Mouse (Mus musculus) intestine, postnatal 0 days (tissue): ENCODE measurements around the gene AI413582. TPM values are rescaled to one million over a fixed set of nuclear protein-coding genes. Genes with fewer than 3 reads are reported as not detected.
A peak's percentile ranks its signal among the peaks of the same experiment; 100 is the strongest.

Experiments used
- ATAC-seq: fragments of 200-750 bp; cut with Nextera tagmentation; 2 replicates; pipeline ENCODE4 v1.8.0; 2017; ENCODE audit warnings: mild to moderate bottlenecking, moderate TSS enrichment, moderate library complexity
- H3K27ac ChIP-seq: fragments of 300-500 bp; sonication (generic); 2 replicates; pipeline ENCODE4 v1.5.1; 2014; ENCODE audit warnings: mild to moderate bottlenecking, low read depth, low read length, moderate library complexity
- H3K27me3 ChIP-seq: fragments of 300-500 bp; sonication (generic); replicated peaks from 2 replicates; pipeline ENCODE4 v1.6.1; 2014; ENCODE audit warnings: low read length, mixed read lengths; ENCODE audit not compliant: control insufficient read depth, insufficient read depth
- H3K36me3 ChIP-seq: fragments of 300-500 bp; sonication (generic); 2 replicates; pipeline ENCODE4 v1.6.1; 2014; ENCODE audit warnings: mild to moderate bottlenecking, moderate library complexity; ENCODE audit not compliant: control insufficient read depth, insufficient read depth
- H3K4me1 ChIP-seq: fragments of 300-500 bp; sonication (generic); replicated peaks from 2 replicates; pipeline ENCODE4 v1.6.1; 2014; ENCODE audit warnings: antibody characterized with exemption, low read length, mixed read lengths; ENCODE audit not compliant: control insufficient read depth, insufficient read depth
- H3K4me2 ChIP-seq: fragments of 300-500 bp; sonication (generic); replicated peaks from 2 replicates; pipeline ENCODE4 v1.6.1; 2014; ENCODE audit warnings: low read depth, mild to moderate bottlenecking, moderate library complexity
- H3K4me3 ChIP-seq: fragments of 300-500 bp; sonication (generic); 2 replicates; pipeline ENCODE4 v1.5.1; 2014; ENCODE audit warnings: low read depth, low read length
- H3K9ac ChIP-seq: fragments of 300-500 bp; sonication (generic); 2 replicates; pipeline ENCODE4 v1.6.1; 2014; ENCODE audit warnings: mild to moderate bottlenecking, low read depth, low read length
- H3K9me3 ChIP-seq: fragments of 300-500 bp; sonication (generic); 2 replicates; pipeline ENCODE4 v1.6.1; 2016; ENCODE audit warnings: mixed run types; ENCODE audit not compliant: control insufficient read depth
- CTCF ChIP-seq: sonication (generic); IDR thresholded peaks from 2 replicates; pipeline ENCODE4 v1.5.1; 2016; ENCODE audit warnings: low read depth, mild to moderate bottlenecking, control low read depth, antibody characterized with exemption, moderate library complexity
- WGBS: fragments of 180-500 bp; shearing (Covaris S2); extraction: QIAGEN DNeasy Blood & Tissue Kit; methylation state at CpG from one replicate; pipeline ENCODE4 v1.1.7; 2014; 5-methylcytosine and 5-hydroxymethylcytosine counted together
- polyA plus RNA-seq: library from polyadenylated mRNA; unstranded; fragments of >200 nt; fragmentation: Nextera tagmentation; extraction: Ambion mirVana; gene quantifications from 2 replicates; pipeline ENCODE4 v1.2.1, GENCODE M21; 2015

Gene AI413582
- polyA plus RNA-seq, 1 experiment from 2014 or later: 83.0 TPM

- H3K4me2 ChIP-seq: no peak overlapping the region
- 91% methylated on average over 11 of the region's 11 CpGs for WGBS
- no peak for TF ChIP-seq CTCF
- H3K4me1 ChIP-seq: no peaks in the 10 kb centered on the region
- H3K27ac ChIP-seq: no peak overlapping the region
- no peak for ATAC-seq
- H3K9me3 ChIP-seq: no peaks in the 10 kb centered on the region
- H3K36me3 ChIP-seq: no peaks in the 10 kb centered on the region
- no peak overlapping the region for H3K4me3 ChIP-seq
- H3K9ac ChIP-seq: no peak overlapping the region
- no peaks in the 10 kb centered on the region for H3K27me3 ChIP-seq
Observed at GRCm38 (mm10) chr17:27544551-27544950, 21.0 kb downstream of the AI413582 start.

- no peaks in the 10 kb centered on the region for H3K27me3 ChIP-seq
- H3K4me3 ChIP-seq: no peak overlapping the region
- no peaks in the 10 kb centered on the region for H3K36me3 ChIP-seq
- no peak for ATAC-seq
- H3K9ac ChIP-seq: no peak overlapping the region
- no peak for TF ChIP-seq CTCF
- no peak overlapping the region for H3K27ac ChIP-seq
- no peaks in the 10 kb centered on the region for H3K4me1 ChIP-seq
- no peak overlapping the region for H3K4me2 ChIP-seq
- H3K9me3 ChIP-seq: no peaks in the 10 kb centered on the region
- 85% methylated on average over 3 of the region's 3 CpGs for WGBS
Observed at GRCm38 (mm10) chr17:27541984-27542383, 23.6 kb downstream of the AI413582 start.

- no peak for TF ChIP-seq CTCF
- H3K4me2 ChIP-seq: no peak overlapping the region
- 67% methylated on average over 2 of the region's 2 CpGs for WGBS
- H3K27ac ChIP-seq: no peak overlapping the region
- no peaks in the 10 kb centered on the region for H3K9me3 ChIP-seq
- H3K27me3 ChIP-seq: no peaks in the 10 kb centered on the region
- no peak for ATAC-seq
- no peak overlapping the region for H3K9ac ChIP-seq
- no peaks in the 10 kb centered on the region for H3K36me3 ChIP-seq
- no peak overlapping the region for H3K4me3 ChIP-seq
- no peaks in the 10 kb centered on the region for H3K4me1 ChIP-seq
Observed at GRCm38 (mm10) chr17:27541261-27541660, 24.3 kb downstream of the AI413582 start.

GRCm38 (mm10) chr17:27534718-27535117, 30.8 kb downstream of the AI413582 start:
- ATAC-seq: peak; percentile 46; the same call in 1 of the 2 replicates
- peak; percentile 100 for TF ChIP-seq CTCF
- Histone ChIP-seq H3K4me2 (no peak overlapping the region), H3K4me3 (no peak overlapping the region), H3K9ac (no peak overlapping the region), H3K36me3 (no peaks in the 10 kb centered on the region), H3K27me3 (no peaks in the 10 kb centered on the region), H3K4me1 (no peaks in the 10 kb centered on the region), H3K9me3 (no peaks in the 10 kb centered on the region), H3K27ac (no peak overlapping the region)
- WGBS: 4% methylated on average over 10 of the region's 10 CpGs

- Histone ChIP-seq H3K36me3 (no peaks in the 10 kb centered on the region), H3K4me1 (no peaks in the 10 kb centered on the region), H3K9ac (no peak overlapping the region), H3K27ac (no peak overlapping the region), H3K27me3 (no peaks in the 10 kb centered on the region), H3K4me3 (no peak overlapping the region), H3K4me2 (no peak overlapping the region), H3K9me3 (no peaks in the 10 kb centered on the region)
- 93% methylated on average over 3 of the region's 3 CpGs for WGBS
- ATAC-seq: no peak
- TF ChIP-seq CTCF: peak; percentile 32; the same call in 1 of the 2 replicates
Observed at GRCm38 (mm10) chr17:27533354-27533753, 32.2 kb downstream of the AI413582 start.

GRCm38 (mm10) chr17:27532095-27532494, 33.5 kb downstream of the AI413582 start:
- Histone ChIP-seq H3K4me3 (no peak overlapping the region), H3K4me2 (no peak overlapping the region), H3K27me3 (no peaks in the 10 kb centered on the region), H3K36me3 (no peaks in the 10 kb centered on the region), H3K4me1 (no peaks in the 10 kb centered on the region), H3K27ac (no peak overlapping the region), H3K9me3 (no peaks in the 10 kb centered on the region), H3K9ac (no peak overlapping the region)
- no peak for ATAC-seq
- 81% methylated on average over 8 of the region's 8 CpGs for WGBS
- TF ChIP-seq CTCF: no peak

GRCm38 (mm10) chr17:27528767-27529166, 36.8 kb downstream of the AI413582 start:
- WGBS: 83% methylated on average over 5 of the region's 5 CpGs
- Histone ChIP-seq H3K4me2 (no peak overlapping the region), H3K9ac (no peak overlapping the region), H3K4me1 (no peaks in the 10 kb centered on the region), H3K36me3 (no peaks in the 10 kb centered on the region), H3K27ac (no peak overlapping the region), H3K27me3 (no peaks in the 10 kb centered on the region), H3K9me3 (no peaks in the 10 kb centered on the region), H3K4me3 (no peak overlapping the region)
- no peak for TF ChIP-seq CTCF
- ATAC-seq: no peak; the same call in 1 of the 2 replicates
